Mouse (Mus musculus) midbrain, embryonic 15.5 days (tissue): ENCODE results near the gene Smok2a. TPM values are rescaled to one million over a fixed set of nuclear protein-coding genes. Genes with fewer than 3 reads are reported as not detected.
"Not testable (repeated sequence)": the region's sequence is repeated elsewhere in the genome, so short reads cannot be mapped to it uniquely, and the experiment has no call there.

Experiments used
- ATAC-seq: fragments of 200-750 bp; cut with Nextera tagmentation; replicated peaks from 2 replicates; pipeline ENCODE4 v1.8.0; 2017; ENCODE audit warnings: moderate TSS enrichment
- H3K27ac ChIP-seq: fragments of 300-500 bp; sonication (generic); 2 replicates; pipeline ENCODE4 v1.5.1; 2015; ENCODE audit warnings: mild to moderate bottlenecking, inconsistent platforms
- H3K27me3 ChIP-seq: fragments of 300-500 bp; sonication (generic); replicated peaks from 2 replicates; pipeline ENCODE4 v1.6.1; 2015; ENCODE audit warnings: inconsistent platforms
- H3K36me3 ChIP-seq: fragments of 300-500 bp; sonication (generic); replicated peaks from 2 replicates; pipeline ENCODE4 v1.6.1; 2015; ENCODE audit warnings: inconsistent platforms
- H3K4me1 ChIP-seq: fragments of 300-500 bp; sonication (generic); 2 replicates; pipeline ENCODE4 v1.6.1; 2015; ENCODE audit warnings: inconsistent platforms
- H3K4me2 ChIP-seq: fragments of 300-500 bp; sonication (generic); 2 replicates; pipeline ENCODE4 v1.6.1; 2015; ENCODE audit warnings: inconsistent platforms, mild to moderate bottlenecking, moderate library complexity
- H3K4me3 ChIP-seq: fragments of 300-500 bp; sonication (generic); 2 replicates; pipeline ENCODE4 v1.5.1; 2015; ENCODE audit warnings: mild to moderate bottlenecking, inconsistent platforms
- H3K9ac ChIP-seq: fragments of 300-500 bp; sonication (generic); 2 replicates; pipeline ENCODE4 v1.6.1; 2015; ENCODE audit warnings: mild to moderate bottlenecking, inconsistent platforms
- H3K9me3 ChIP-seq: fragments of 300-500 bp; sonication (generic); 2 replicates; pipeline ENCODE4 v1.6.1; 2016; ENCODE audit warnings: inconsistent platforms
- WGBS: fragments of 180-500 bp; shearing (Covaris S2); methylation state at CpG from one replicate; pipeline ENCODE4 v1.1.7; 2015; ENCODE audit warnings: mixed read lengths; 5-methylcytosine and 5-hydroxymethylcytosine counted together
- polyA plus RNA-seq: library from polyadenylated mRNA; unstranded; fragments of >200 nt; fragmentation: Nextera tagmentation; extraction: Ambion mirVana; gene quantifications from 2 replicates; pipeline ENCODE4 v1.2.1, GENCODE M21; 2015

Gene Smok2a
- polyA plus RNA-seq, 1 experiment from 2014 or later: not detected

- H3K4me3 ChIP-seq, H3K36me3 ChIP-seq, ATAC-seq, H3K4me2 ChIP-seq, H3K27me3 ChIP-seq, H3K4me1 ChIP-seq, H3K27ac ChIP-seq, H3K9ac ChIP-seq: not testable (repeated sequence)
- peaks cover 46% of the 10 kb centered on the region for H3K9me3 ChIP-seq
- 84% methylated on average over 4 of the region's 4 CpGs for WGBS
These were observed 18.5 kb downstream of the Smok2a start for GRCm38 (mm10) chr17:13239461-13239860.

- not testable (repeated sequence) for H3K4me3 ChIP-seq, H3K36me3 ChIP-seq, H3K4me2 ChIP-seq, H3K9ac ChIP-seq, H3K27ac ChIP-seq, H3K27me3 ChIP-seq, ATAC-seq, H3K4me1 ChIP-seq
- 87% methylated on average over 7 of the region's 13 CpGs for WGBS
- H3K9me3 ChIP-seq: peaks cover 34% of the 10 kb centered on the region
These were observed 20.1 kb downstream of the Smok2a start for GRCm38 (mm10) chr17:13240807-13241727.

- H3K4me3 ChIP-seq, H3K27ac ChIP-seq, ATAC-seq, H3K4me2 ChIP-seq, H3K9ac ChIP-seq, H3K9me3 ChIP-seq, H3K4me1 ChIP-seq, H3K27me3 ChIP-seq, H3K36me3 ChIP-seq: not testable (repeated sequence)
- WGBS: 69% methylated on average over 1 of the region's 5 CpGs
These were observed 33.8 kb downstream of the Smok2a start for GRCm38 (mm10) chr17:13254786-13255185.

Other genes with a start within 250 kb of the Smok2a start
- 132 and 134 TPM in 2 replicates for gene Wtap, start 227.0 kb upstream of the Smok2a start, polyA plus RNA-seq
- gene Sod2, start 214.3 kb upstream of the Smok2a start, polyA plus RNA-seq: 118 and 119 TPM in 2 replicates
- 0.17 TPM in 1 of 2 replicates, not detected in the other for gene Gpr31b, start 168.9 kb upstream of the Smok2a start, polyA plus RNA-seq
- gene Tcp10b, start 160.1 kb upstream of the Smok2a start, polyA plus RNA-seq: 0.13 and 0.15 TPM in 2 replicates
- not detected in 2 replicates for gene Unc93a, start 89.4 kb upstream of the Smok2a start, polyA plus RNA-seq
- not detected in 2 replicates for gene Smok2b, start 9.1 kb downstream of the Smok2a start, polyA plus RNA-seq
- not detected in 2 replicates for gene Tcp10c, start 133.4 kb downstream of the Smok2a start, polyA plus RNA-seq